ENCODE assay signal across 29 mouse cellular contexts in the genomic region with DNA sequence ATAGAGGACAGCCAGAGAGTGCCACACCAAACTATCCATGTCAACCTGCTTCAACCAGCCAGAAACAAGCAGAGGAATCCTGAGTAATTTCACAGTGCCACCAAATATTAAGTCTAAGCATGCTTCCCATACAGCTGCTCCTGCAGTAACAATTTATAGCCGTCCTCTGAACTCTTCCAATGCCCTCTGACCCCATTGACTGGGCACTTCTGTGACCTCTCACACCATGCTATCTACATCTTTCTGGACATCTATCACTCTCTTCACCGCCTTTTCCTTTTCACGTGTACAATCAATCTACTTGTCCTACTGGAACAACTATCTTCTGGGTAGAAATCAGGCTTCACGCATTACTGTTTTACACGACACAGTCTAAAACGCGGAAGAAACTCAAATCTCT. TPM values are rescaled to one million over a fixed set of nuclear protein-coding genes. Genes with fewer than 3 reads are reported as not detected.
"Had no signal": no experiment of that assay in that cellular context is flagged by ENCODE, and none has a peak within 500 bp of the region (broad histone marks: within the 10 kb centered on the region; RNA-seq: fewer than 3 reads in every experiment).

No protein-coding gene starts in this region.

- DNase-seq: cerebellum, adult 2 months; cerebellum, adult 8-10 months; cerebellum, adult 9-10 months; cerebellum, adult 9-11 months; cerebellum, postnatal 10 days; cerebellum, postnatal 14 days; cerebellum, postnatal 25 days; cerebellum, postnatal 36 days; forebrain, postnatal 0 days; gastrocnemius, adult 2 months; gastrocnemius, postnatal 10 days; gastrocnemius, postnatal 14 days; gastrocnemius, postnatal 25 days; gastrocnemius, postnatal 36 days; heart, adult 11 months; heart, adult 18-20 months; heart, adult 2 months had no signal

- H3K27ac ChIP-seq: embryonic facial prominence, embryonic 10.5 days; embryonic facial prominence, embryonic 12.5 days; embryonic facial prominence, embryonic 13.5 days; embryonic facial prominence, embryonic 15.5 days; forebrain, embryonic 10.5 days; forebrain, embryonic 12.5 days; forebrain, embryonic 13.5 days; forebrain, embryonic 15.5 days; gastrocnemius, adult 2 months; heart, adult 2 months; heart, embryonic 10.5 days had no signal

- H3K4me2 ChIP-seq: embryonic facial prominence, embryonic 12.5 days; embryonic facial prominence, embryonic 13.5 days; embryonic facial prominence, embryonic 15.5 days; forebrain, embryonic 12.5 days; forebrain, embryonic 13.5 days; forebrain, embryonic 15.5 days had no signal

- H3K9me3 ChIP-seq: embryonic facial prominence, embryonic 12.5 days; embryonic facial prominence, embryonic 15.5 days; forebrain, embryonic 10.5 days; forebrain, embryonic 12.5 days; forebrain, embryonic 13.5 days; forebrain, embryonic 15.5 days; heart, embryonic 10.5 days had no signal

- ATAC-seq: forebrain, embryonic 13.5 days; forebrain, embryonic 14.5 days; forebrain, embryonic 15.5 days; forebrain, embryonic 16.5 days; forebrain, postnatal 0 days had no signal

- H3K9ac ChIP-seq: embryonic facial prominence, embryonic 12.5 days; embryonic facial prominence, embryonic 13.5 days; embryonic facial prominence, embryonic 15.5 days; forebrain, embryonic 12.5 days; forebrain, embryonic 13.5 days; forebrain, embryonic 15.5 days; forebrain, postnatal 0 days had no signal

- H3K4me3 ChIP-seq: embryonic facial prominence, embryonic 10.5 days; embryonic facial prominence, embryonic 12.5 days; embryonic facial prominence, embryonic 13.5 days; embryonic facial prominence, embryonic 15.5 days; erythroblast, embryonic 14.5 days; forebrain, embryonic 10.5 days; forebrain, embryonic 12.5 days; forebrain, embryonic 13.5 days; forebrain, embryonic 15.5 days; gastrocnemius, adult 2 months; heart, adult 2 months; heart, embryonic 10.5 days had no signal

- H3K27me3 ChIP-seq: embryonic facial prominence, embryonic 12.5 days; embryonic facial prominence, embryonic 13.5 days; embryonic facial prominence, embryonic 15.5 days; forebrain, embryonic 12.5 days; forebrain, embryonic 13.5 days; forebrain, embryonic 15.5 days had no signal

- H3K36me3 ChIP-seq: embryonic facial prominence, embryonic 12.5 days; forebrain, embryonic 12.5 days; forebrain, embryonic 15.5 days had no signal

RNA-seq across cellular contexts. Expression of a gene that starts 19.4 kb away (rescaled TPM):
- polyA plus RNA-seq: erythroblast, embryonic 14.5 days had no signal
